Mouse (Mus musculus) liver, embryonic 15.5 days (tissue): ENCODE results near the gene Ssc4d. TPM values are rescaled to one million over a fixed set of nuclear protein-coding genes. Genes with fewer than 3 reads are reported as not detected.

Experiments used
- ATAC-seq: fragments of 200-750 bp; cut with Nextera tagmentation; 2 replicates; pipeline ENCODE4 v1.8.0; 2017; ENCODE audit warnings: moderate number of reproducible peaks, mild to moderate bottlenecking, moderate library complexity; ENCODE audit not compliant: insufficient read depth
- H3K27ac ChIP-seq: fragments of 300-500 bp; sonication (generic); replicated peaks from 2 replicates; pipeline ENCODE4 v1.5.1; 2015; ENCODE audit warnings: mild to moderate bottlenecking, inconsistent platforms
- H3K27me3 ChIP-seq: fragments of 300-500 bp; sonication (generic); 2 replicates; pipeline ENCODE4 v1.6.1; 2015; ENCODE audit warnings: mild to moderate bottlenecking, inconsistent platforms
- H3K36me3 ChIP-seq: fragments of 300-500 bp; sonication (generic); replicated peaks from 2 replicates; pipeline ENCODE4 v1.6.1; 2015; ENCODE audit warnings: moderate library complexity, mild to moderate bottlenecking, inconsistent platforms
- H3K4me1 ChIP-seq: fragments of 300-500 bp; sonication (generic); replicated peaks from 2 replicates; pipeline ENCODE4 v1.6.1; 2015; ENCODE audit warnings: inconsistent platforms
- H3K4me2 ChIP-seq: fragments of 300-500 bp; sonication (generic); 2 replicates; pipeline ENCODE4 v1.6.1; 2015; ENCODE audit warnings: moderate library complexity, mild to moderate bottlenecking, inconsistent platforms
- H3K4me3 ChIP-seq: fragments of 300-500 bp; sonication (generic); replicated peaks from 2 replicates; pipeline ENCODE4 v1.5.1; 2015; ENCODE audit warnings: mild to moderate bottlenecking, inconsistent platforms
- H3K9ac ChIP-seq: fragments of 300-500 bp; sonication (generic); 2 replicates; pipeline ENCODE4 v1.6.1; 2015; ENCODE audit warnings: moderate library complexity, mild to moderate bottlenecking, inconsistent platforms
- H3K9me3 ChIP-seq: fragments of 300-500 bp; sonication (generic); replicated peaks from 2 replicates; pipeline ENCODE4 v1.6.1; 2016; ENCODE audit warnings: inconsistent platforms
- WGBS: fragments of 180-500 bp; shearing (Covaris S2); methylation state at CpG from one replicate; pipeline ENCODE4 v1.1.7; 2015; ENCODE audit warnings: mixed read lengths; ENCODE audit not compliant: insufficient replicate concordance; 5-methylcytosine and 5-hydroxymethylcytosine counted together
- polyA plus RNA-seq: library from polyadenylated mRNA; unstranded; fragments of >200 nt; fragmentation: Nextera tagmentation; extraction: Ambion mirVana; gene quantifications from 2 replicates; pipeline ENCODE4 v1.2.1, GENCODE M21; 2015

Gene Ssc4d
- polyA plus RNA-seq, 1 experiment from 2014 or later: 1.8 TPM

DNA sequence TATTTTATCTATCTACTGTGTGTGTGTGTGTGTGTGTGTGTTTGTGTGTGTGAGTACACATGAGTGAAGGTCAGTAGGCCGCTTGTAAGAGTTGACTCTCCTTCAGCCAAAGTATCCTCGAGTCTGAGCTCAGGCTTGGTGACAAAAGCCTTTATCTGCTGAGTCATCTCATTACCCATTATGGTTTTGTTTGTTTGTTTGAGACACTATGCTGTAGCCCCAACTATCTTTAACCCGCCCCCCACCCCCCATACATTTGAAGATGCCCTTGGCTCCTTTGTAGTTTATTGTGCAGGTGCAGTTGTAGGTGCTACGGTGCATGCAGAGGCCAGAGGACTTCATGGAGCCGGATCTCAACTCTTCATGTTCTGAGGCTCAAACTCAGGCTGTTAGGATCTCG, 26.9 kb upstream of the Ssc4d start:
- Histone ChIP-seq H3K27ac (no peak overlapping the region), H3K4me1 (peaks cover 5% of the 10 kb centered on the region; the same call in 1 of the 2 replicates), H3K27me3 (no peaks in the 10 kb centered on the region), H3K9me3 (no peaks in the 10 kb centered on the region), H3K4me2 (no peak overlapping the region), H3K9ac (no peak overlapping the region), H3K4me3 (no peak overlapping the region), H3K36me3 (peaks cover 21% of the 10 kb centered on the region)
- ATAC-seq: no peak
- 65% methylated on average over 6 of the region's 6 CpGs for WGBS

DNA sequence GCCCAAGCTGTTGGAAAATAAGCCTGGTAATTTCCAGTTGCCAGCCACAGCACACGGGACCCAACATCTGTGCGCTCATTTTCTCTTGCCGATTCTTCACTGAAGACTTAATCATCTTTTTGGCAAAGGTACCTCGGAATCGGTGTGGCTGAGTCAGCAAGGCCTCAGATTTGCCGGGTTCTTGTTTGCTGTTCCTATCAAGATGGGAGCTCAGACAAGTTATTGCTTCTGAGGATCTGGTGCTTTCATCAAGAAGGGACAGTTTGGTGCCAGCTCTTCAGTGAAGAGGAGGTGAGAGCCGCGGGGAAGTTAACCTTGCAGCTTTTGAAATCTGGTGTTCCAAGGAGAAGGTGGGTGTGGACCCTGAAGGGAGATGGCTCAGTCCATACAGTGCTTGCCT, 21.8 kb upstream of the Ssc4d start:
- Histone ChIP-seq H3K27ac (no peak overlapping the region), H3K36me3 (peaks cover 21% of the 10 kb centered on the region), H3K9ac (no peak overlapping the region), H3K27me3 (no peaks in the 10 kb centered on the region), H3K4me3 (no peak overlapping the region), H3K9me3 (no peaks in the 10 kb centered on the region), H3K4me1 (peaks cover 13% of the 10 kb centered on the region), H3K4me2 (no peak overlapping the region; the same call in 1 of the 2 replicates)
- no peak for ATAC-seq
- 80% methylated on average over 8 of the region's 8 CpGs for WGBS

DNA sequence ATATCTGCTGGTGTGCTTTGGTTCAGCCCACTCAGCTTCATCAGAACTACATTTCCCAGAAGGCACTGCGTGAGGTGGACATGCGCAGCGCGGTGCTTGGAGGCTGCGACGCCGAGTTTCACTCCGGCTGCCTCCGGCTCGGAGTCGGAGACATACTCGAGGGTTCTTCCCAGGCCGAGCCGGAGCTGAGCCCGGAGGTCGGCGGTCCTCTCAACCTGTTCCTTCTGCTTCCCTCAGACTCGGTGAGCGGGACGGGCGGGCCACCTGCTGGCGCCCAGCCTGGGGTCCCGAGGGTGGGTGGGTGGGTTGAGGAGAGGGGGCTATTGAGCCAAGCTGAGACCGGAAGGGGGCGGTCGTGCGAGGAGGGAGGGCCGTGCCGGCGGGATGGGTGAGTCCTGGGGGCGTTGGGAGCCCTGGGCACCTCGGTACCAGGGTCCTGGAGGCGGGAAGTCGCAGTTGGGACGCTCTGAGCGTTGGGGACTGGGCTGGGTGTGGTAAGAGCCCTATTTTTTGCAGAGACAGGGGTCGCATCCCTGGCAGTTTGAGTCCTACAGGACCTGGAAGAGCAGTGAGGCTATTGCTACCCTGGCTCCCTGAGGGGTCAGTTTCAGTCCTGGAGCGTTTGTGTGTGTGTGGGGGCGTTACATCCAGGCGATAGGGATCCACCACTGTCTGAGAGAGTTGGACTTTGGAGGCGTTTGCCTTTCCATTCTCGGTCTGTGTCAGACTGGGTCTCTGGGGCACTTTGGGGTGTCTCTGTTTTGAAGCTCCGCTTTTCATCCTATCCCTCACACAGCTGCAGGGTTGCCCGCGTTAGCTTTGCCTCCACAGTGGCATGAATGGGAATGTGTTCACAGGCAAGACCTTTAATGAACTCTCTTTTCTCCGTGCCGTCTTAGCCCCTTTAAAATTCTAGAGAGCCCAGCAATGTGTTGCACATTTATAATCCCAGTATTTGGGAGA, 20.7 kb upstream of the Ssc4d start, which contains the start of gene Dtx2:
Dtx2 (plus strand) TSS at position 76 of the 963 bp plus-strand sequence.
- peak; percentile 92 for ATAC-seq
- Histone ChIP-seq H3K36me3 (peaks cover 21% of the 10 kb centered on the region), H3K27me3 (no peaks in the 10 kb centered on the region), H3K27ac (peak within 1 kb of the TSS; percentile 72), H3K4me2 (peak within 1 kb of the TSS; percentile 95), H3K4me1 (peaks cover 13% of the 10 kb centered on the region), H3K9me3 (no peaks in the 10 kb centered on the region), H3K4me3 (peak within 1 kb of the TSS; percentile 70), H3K9ac (peak within 1 kb of the TSS; percentile 77)
- WGBS: 3% methylated on average over 47 of the region's 47 CpGs

DNA sequence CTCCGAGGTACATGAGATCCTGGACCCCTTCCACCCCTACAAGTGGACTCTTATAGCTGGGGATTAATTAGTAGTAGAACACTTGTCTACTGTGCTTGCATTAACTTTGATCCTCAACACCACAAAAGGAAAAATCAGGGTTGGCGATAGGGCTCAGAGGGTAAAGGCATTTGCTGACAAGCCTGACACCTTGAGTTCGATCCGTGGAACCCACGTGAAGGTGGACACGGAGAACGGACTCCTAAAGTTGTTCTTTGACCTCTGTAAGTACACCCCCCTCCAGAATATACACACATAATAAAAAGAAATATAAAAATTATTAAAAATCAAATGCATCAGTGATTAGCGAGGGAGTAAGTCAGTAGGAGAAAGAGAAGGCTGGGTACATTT, 20.0 kb upstream of the Ssc4d start:
- H3K27ac ChIP-seq: no peak overlapping the region
- peaks cover 17% of the 10 kb centered on the region for H3K36me3 ChIP-seq
- no peaks in the 10 kb centered on the region for H3K9me3 ChIP-seq
- H3K4me2 ChIP-seq: peak overlapping the region; percentile 95
- H3K4me3 ChIP-seq: peak overlapping the region; percentile 70
- 66% methylated on average over 8 of the region's 8 CpGs for WGBS
- ATAC-seq: no peak
- H3K4me1 ChIP-seq: peaks cover 13% of the 10 kb centered on the region
- H3K27me3 ChIP-seq: no peaks in the 10 kb centered on the region
- no peak overlapping the region for H3K9ac ChIP-seq

DNA sequence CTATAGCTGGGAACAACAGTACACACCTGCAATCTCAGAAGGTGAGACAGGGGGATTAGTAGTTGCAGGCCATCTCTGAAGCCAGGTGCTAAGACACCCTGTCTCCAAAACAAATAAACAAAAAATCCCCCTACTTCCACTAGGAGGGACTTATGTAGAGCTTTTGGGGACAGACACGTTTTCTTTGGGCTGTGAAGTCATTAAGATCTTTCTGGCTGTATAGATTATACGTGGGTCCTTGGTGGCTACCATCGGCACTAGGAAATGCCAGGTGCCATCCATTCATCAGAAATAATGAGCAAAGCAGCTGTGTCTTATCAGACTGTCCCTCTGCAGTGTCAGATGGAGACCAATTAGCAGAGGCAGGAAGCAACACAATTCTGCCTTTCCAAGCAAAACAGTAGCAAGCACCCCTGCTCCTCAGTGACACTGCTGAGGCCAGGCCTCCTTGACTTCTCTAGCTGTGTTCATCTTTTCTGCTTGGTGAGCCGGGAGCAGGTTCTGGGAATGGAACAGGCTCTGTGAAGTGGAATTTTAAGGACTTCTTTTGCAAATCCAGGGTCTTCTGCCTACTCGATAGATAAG, 19.1 kb upstream of the Ssc4d start:
- H3K4me1 ChIP-seq: peaks cover 13% of the 10 kb centered on the region
- H3K9ac ChIP-seq: no peak overlapping the region
- no peaks in the 10 kb centered on the region for H3K9me3 ChIP-seq
- H3K4me3 ChIP-seq: no peak overlapping the region
- WGBS: 56% methylated on average over 5 of the region's 5 CpGs
- H3K27me3 ChIP-seq: no peaks in the 10 kb centered on the region
- no peak overlapping the region for H3K27ac ChIP-seq
- no peak for ATAC-seq
- H3K36me3 ChIP-seq: peaks cover 9% of the 10 kb centered on the region; the same call in 1 of the 2 replicates
- no peak overlapping the region for H3K4me2 ChIP-seq

DNA sequence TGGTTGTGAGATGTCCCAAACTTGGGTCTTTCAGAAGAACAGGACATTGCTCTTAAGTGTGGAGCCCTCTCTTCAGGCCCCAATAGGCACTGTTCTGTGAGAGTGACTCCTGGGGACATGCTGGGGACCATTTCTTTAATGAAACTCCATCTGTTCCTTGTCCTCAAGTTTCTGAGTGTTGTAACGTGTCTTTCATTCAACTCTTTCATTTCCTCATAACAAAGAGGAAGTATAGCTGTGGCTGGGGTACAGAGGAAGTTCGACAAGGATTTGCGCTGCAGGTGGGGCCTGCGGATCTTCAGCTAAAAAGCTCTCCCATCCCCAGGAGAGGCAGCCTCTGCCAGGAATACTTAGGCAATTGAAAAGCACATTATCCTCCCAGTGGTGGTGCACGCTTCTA, 16.3 kb upstream of the Ssc4d start:
- no peak for ATAC-seq
- 24% methylated on average over 5 of the region's 5 CpGs for WGBS
- no peak overlapping the region for H3K27ac ChIP-seq

DNA sequence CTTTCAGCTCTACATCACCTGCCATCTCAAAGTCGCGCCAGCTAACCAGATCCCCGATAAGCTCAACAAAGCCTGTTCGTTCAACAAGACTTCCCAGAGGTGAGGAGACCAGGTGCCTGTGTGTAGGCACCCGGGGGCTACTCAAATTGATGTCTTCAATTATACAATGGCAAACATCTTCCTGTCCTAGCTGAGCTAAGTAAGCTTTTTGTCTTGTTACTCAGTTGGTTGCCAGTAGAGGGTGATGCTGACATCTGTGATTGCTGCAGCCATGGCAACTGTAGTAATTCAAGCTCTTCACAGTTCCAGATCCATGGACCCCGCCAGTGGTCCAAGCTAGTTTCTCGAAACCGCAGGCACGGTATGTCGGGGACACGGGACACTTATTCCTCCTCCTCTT, 12.9 kb upstream of the Ssc4d start:
- H3K9me3 ChIP-seq: no peaks in the 10 kb centered on the region
- H3K4me2 ChIP-seq: no peak overlapping the region
- H3K4me1 ChIP-seq: no peaks in the 10 kb centered on the region
- no peak overlapping the region for H3K4me3 ChIP-seq
- H3K36me3 ChIP-seq: no peaks in the 10 kb centered on the region
- WGBS: 51% methylated on average over 11 of the region's 11 CpGs
- no peak for ATAC-seq
- no peak overlapping the region for H3K9ac ChIP-seq
- H3K27me3 ChIP-seq: 0 out of 2 replicates have a peak, but pooled peaks cover 4% of the 10 kb centered on the region
- no peak overlapping the region for H3K27ac ChIP-seq

More for the DNA sequence above, 16.3 kb upstream of the Ssc4d start:
- Histone ChIP-seq H3K4me2 (no peak overlapping the region), H3K36me3 (no peaks in the 10 kb centered on the region), H3K4me3 (no peak overlapping the region), H3K9ac (no peak overlapping the region), H3K9me3 (no peaks in the 10 kb centered on the region), H3K27me3 (no peaks in the 10 kb centered on the region), H3K4me1 (peaks cover 6% of the 10 kb centered on the region)

DNA sequence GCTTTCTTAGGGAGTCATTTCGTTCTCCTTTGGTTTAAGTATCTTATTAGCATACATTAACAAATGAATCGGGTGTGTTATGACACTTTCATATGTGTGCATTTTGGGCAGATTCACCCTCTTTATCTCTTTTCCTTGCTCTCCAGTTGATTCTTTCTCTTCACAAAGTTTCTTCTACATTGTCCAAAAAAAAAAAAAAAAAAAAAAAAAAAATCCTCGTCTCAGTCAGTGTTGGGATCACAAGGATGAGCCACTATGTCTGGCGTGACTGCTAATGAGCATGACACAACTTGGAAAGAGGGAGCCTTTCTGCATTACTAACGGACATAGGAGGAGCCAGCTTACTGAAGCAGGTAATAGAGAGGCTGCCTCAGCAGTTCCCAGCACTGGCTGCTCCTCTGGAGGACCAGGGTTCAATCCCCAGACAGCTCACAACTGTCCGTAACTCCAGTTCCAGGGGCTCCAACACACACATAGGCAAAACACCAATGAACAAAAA, 10.3 kb upstream of the Ssc4d start:
- no peak overlapping the region for H3K27ac ChIP-seq

DNA sequence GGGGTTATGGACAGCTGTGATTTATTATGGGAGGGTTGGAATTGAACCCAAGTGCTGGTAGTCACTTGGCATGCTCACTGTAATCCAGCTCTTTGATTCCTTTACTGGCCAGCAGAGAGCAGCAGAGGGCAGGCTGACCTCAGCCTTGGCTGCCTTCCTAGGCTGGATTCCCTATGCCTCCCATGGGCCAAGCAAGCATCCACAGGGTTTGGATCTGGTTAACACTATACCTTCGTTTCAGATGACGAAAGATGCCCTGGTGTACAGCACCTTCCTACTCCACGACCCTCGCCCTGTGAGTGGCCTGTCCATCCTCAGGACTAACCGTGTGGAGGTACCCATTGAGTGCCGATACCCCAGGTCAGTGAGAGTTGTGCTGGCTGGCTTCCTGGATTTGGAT, 8.1 kb upstream of the Ssc4d start:
- Histone ChIP-seq H3K9me3 (no peaks in the 10 kb centered on the region), H3K9ac (no peak overlapping the region), H3K27me3 (0 out of 2 replicates have a peak, but pooled peaks cover 4% of the 10 kb centered on the region), H3K4me2 (no peak overlapping the region), H3K27ac (no peak overlapping the region), H3K4me1 (no peaks in the 10 kb centered on the region), H3K4me3 (no peak overlapping the region), H3K36me3 (no peaks in the 10 kb centered on the region)
- ATAC-seq: no peak
- WGBS: 46% methylated on average over 6 of the region's 6 CpGs

More for the DNA sequence above, 10.3 kb upstream of the Ssc4d start:
- no peak for ATAC-seq
- H3K36me3 ChIP-seq: no peaks in the 10 kb centered on the region
- no peaks in the 10 kb centered on the region for H3K4me1 ChIP-seq
- no peaks in the 10 kb centered on the region for H3K9me3 ChIP-seq
- H3K4me3 ChIP-seq: no peak overlapping the region
- no peak overlapping the region for H3K4me2 ChIP-seq
- 56% methylated on average over 6 of the region's 6 CpGs for WGBS
- H3K9ac ChIP-seq: no peak overlapping the region
- H3K27me3 ChIP-seq: 0 out of 2 replicates have a peak, but pooled peaks cover 4% of the 10 kb centered on the region

DNA sequence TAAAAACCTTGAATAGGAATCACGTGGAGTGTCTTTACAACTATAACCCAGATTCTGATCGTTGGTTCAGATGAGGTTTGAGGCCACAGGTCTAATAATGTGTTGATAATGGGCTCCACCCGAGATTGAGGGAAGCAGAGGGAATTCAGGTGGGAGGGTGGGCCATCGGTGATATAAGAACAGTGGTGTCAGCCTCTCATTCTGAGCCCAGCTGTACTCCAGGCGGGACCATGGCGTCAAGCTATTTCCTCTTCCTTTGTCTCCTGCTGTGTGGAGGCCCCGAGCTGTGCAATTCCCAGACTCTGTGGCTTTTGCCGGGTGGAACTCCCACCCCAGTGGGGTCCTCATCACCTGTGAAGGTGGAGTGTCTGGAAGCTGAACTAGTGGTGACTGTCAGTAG, 5.6 kb upstream of the Ssc4d start, which contains the start of gene Zp3:
Zp3 (plus strand) TSS at position 196 of the 400 bp plus-strand sequence.
- H3K4me1 ChIP-seq: peaks cover 8% of the 10 kb centered on the region
- no peak within 1 kb of the TSS for H3K4me3 ChIP-seq
- H3K27me3 ChIP-seq: 0 out of 2 replicates have a peak, but pooled peaks cover 4% of the 10 kb centered on the region
- H3K27ac ChIP-seq: no peak within 1 kb of the TSS
- WGBS: 41% methylated on average over 8 of the region's 8 CpGs
- H3K9ac ChIP-seq: no peak within 1 kb of the TSS
- H3K36me3 ChIP-seq: no peaks in the 10 kb centered on the region
- no peaks in the 10 kb centered on the region for H3K9me3 ChIP-seq
- H3K4me2 ChIP-seq: no peak within 1 kb of the TSS
- no peak for ATAC-seq

DNA sequence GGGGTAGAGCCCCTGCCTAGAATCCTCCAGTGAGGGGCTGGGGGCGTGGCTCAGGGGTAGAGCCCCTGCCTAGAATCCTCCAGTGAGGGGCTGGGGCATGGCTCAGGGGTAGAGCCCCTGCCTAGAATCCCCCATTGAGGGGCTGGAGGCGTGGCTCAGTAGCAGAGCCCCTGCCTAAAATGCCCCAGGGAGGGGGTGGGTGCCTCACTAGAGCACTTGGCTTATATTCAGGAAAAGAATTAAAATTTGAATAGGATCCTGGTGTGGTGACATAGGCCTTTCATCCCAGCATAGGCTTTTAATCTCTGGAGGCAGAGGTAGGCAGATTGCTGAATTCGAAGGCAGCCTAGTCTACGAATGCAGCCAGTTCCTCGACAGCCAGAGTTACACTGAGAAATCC, 5.0 kb upstream of the Ssc4d start:
- no peaks in the 10 kb centered on the region for H3K36me3 ChIP-seq
- H3K9me3 ChIP-seq: no peaks in the 10 kb centered on the region
- no peak overlapping the region for H3K9ac ChIP-seq
- no peak overlapping the region for H3K27ac ChIP-seq
- H3K27me3 ChIP-seq: 0 out of 2 replicates have a peak, but pooled peaks cover 4% of the 10 kb centered on the region
- H3K4me2 ChIP-seq: no peak overlapping the region
- peaks cover 8% of the 10 kb centered on the region for H3K4me1 ChIP-seq
- 53% methylated on average over 5 of the region's 5 CpGs for WGBS
- no peak for ATAC-seq
- H3K4me3 ChIP-seq: no peak overlapping the region
